Mouse (Mus musculus): ENCODE data around the gene Cox11.

Cox11 gene

GRCm38 (mm10) chr11:90664345-90664986, 26.5 kb downstream of the Cox11 start:
- DNase-seq (ENCODE audit: low spot score in 2 of 2): no peak

GRCm38 (mm10) chr11:90665161-90665560, 27.2 kb downstream of the Cox11 start:
- no peak for DNase-seq (ENCODE audit: low spot score in 2 of 2)

GRCm38 (mm10) chr11:90666144-90666757, 28.3 kb downstream of the Cox11 start:
- DNase-seq (ENCODE audit: low spot score in 2 of 2): no peak

- no peak for DNase-seq (ENCODE audit: low spot score in 2 of 2)
Observed at GRCm38 (mm10) chr11:90666916-90667315, 28.9 kb downstream of the Cox11 start.

- no peak for DNase-seq (ENCODE audit: low spot score in 2 of 2)
Observed at GRCm38 (mm10) chr11:90667325-90667724, 29.4 kb downstream of the Cox11 start.

GRCm38 (mm10) chr11:90675479-90676110, 37.6 kb downstream of the Cox11 start:
- no peak for DNase-seq (ENCODE audit: low spot score in 2 of 2)

- no peak for DNase-seq (ENCODE audit: low spot score in 2 of 2)
Observed at GRCm38 (mm10) chr11:90677027-90677426, 39.1 kb downstream of the Cox11 start.

GRCm38 (mm10) chr11:90677771-90678288, 39.9 kb downstream of the Cox11 start:
- no peak for DNase-seq (ENCODE audit: low spot score in 2 of 2)

- DNase-seq (ENCODE audit: low spot score in 2 of 2): no peak
Observed at GRCm38 (mm10) chr11:90678582-90678981, 40.6 kb downstream of the Cox11 start.

- no peak for DNase-seq (ENCODE audit: low spot score in 2 of 2)
Observed at GRCm38 (mm10) chr11:90681171-90681570, 43.2 kb downstream of the Cox11 start.

GRCm38 (mm10) chr11:90684765-90685164, 46.8 kb downstream of the Cox11 start:
- DNase-seq (ENCODE audit: low spot score in 2 of 2): no peak

GRCm38 (mm10) chr11:90685196-90685595, 47.2 kb downstream of the Cox11 start:
- no peak for DNase-seq (ENCODE audit: low spot score in 2 of 2)

- peak in 1 of 2 experiments; percentile 39 for DNase-seq (ENCODE audit: low spot score in 2 of 2)
Observed at GRCm38 (mm10) chr11:90686287-90687025, 48.5 kb downstream of the Cox11 start.

- DNase-seq (ENCODE audit: low spot score in 2 of 2): no peak
Observed at GRCm38 (mm10) chr11:90687040-90687439, 49.1 kb downstream of the Cox11 start.

GRCm38 (mm10) chr11:90687460-90688416, 49.8 kb downstream of the Cox11 start, which contains the start of gene Tom1l1:
Tom1l1 (minus strand) TSS chr11:90688366.
- peak; percentile 65 for DNase-seq (ENCODE audit: low spot score in 2 of 2)

GRCm38 (mm10) chr11:90690361-90690760, 52.4 kb downstream of the Cox11 start:
- no peak for DNase-seq (ENCODE audit: low spot score in 2 of 2)

GRCm38 (mm10) chr11:90694206-90694605, 56.2 kb downstream of the Cox11 start:
- DNase-seq (ENCODE audit: low spot score in 2 of 2): no peak

Data from spleen, postnatal 14 days (tissue).